7 mouse cellular contexts compared by ENCODE assay signal in the genomic region with DNA sequence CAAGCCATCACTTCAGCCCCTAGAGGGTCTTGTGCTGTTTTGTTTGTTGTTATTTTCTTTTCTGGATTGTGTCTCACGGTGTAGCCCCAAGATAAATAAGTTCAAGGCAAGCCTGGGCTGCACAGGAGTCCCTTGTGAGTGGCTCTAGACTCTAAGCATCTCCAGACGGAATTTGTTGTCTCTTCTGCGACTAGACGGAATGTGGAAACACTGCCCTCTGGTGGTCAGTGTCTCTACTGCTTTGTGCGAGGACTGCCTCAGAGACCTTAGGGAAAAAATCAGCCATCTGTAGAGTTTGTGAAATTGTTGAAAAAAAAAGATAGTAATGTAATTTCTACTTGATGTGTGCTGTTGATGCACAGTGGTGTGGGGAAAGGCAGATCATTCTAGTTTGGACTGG. TPM values are rescaled to one million over a fixed set of nuclear protein-coding genes. Genes with fewer than 3 reads are reported as not detected.
DNase-seq lines count a peak whose midpoint lies in the region; ATAC-seq and TF ChIP-seq lines count a peak whose summit lies in the region.

No protein-coding gene starts in this region.

- no peak for ATAC-seq in Patski

- CTCF ChIA-PET in Patski (lab: Charles Lee) = interaction anchor here (0.8 to 2.1 kb wide), 5 partner anchors 9 to 247 kb away, joined by 3 to 7 read pairs (median 3); no protein-coding TSS in a partner anchor

- no peak for DNase-seq in Patski (ENCODE audit: low read depth, low spot score)
- DNase-seq in c-Kit-negative CD71-positive TER-119-positive erythroid progenitor cells, embryonic 14.5 days (ENCODE audit: low read depth, low spot score) = peak; percentile 45
- DNase-seq in fibroblast of lung, adult 2 months (ENCODE audit: low read depth) = peak; percentile 36
- DNase-seq in heart, postnatal 4 days = peak; percentile 83
- DNase-seq in layer of hippocampus, adult 9-11 months = peak; percentile 53
- DNase-seq in mesoderm, embryonic 11.5 days (ENCODE audit: low read depth, low spot score) = peak; percentile 87
- peak; percentile 8 to 67 for DNase-seq in spleen, adult 18-20 months

- TF ChIP-seq CTCF in Patski (IDR thresholded peaks at IDR 0.05) = peak; percentile 94

- POLR2A ChIA-PET in Patski (lab: Charles Lee) = no interaction called here

- in situ Hi-C loops in Patski (cut with MboI; ENCODE audit: low pct_unique_long_range_greater_than_20kb) = loop anchor here (10.0 kb wide), 1 partner anchor 65 kb away; no protein-coding TSS in a partner anchor

- H3K27me3 ChIP-seq in Patski = peaks cover 3% of the 10 kb centered on the region

RNA-seq across cellular contexts. Expression of gene Arpc1a, which starts 13.9 kb away (rescaled TPM):
- polyA plus RNA-seq in Patski (2021) = 164 TPM
- 10 to 100 TPM; 71.9 to 78.2 TPM for total RNA-seq in heart, postnatal 4 days (2021)

RNA-seq across cellular contexts. Expression of gene Kpna7, which starts 14.1 kb away (rescaled TPM):
- 0.21 TPM for polyA plus RNA-seq in Patski (2021)
- total RNA-seq in heart, postnatal 4 days (2021) = not detected

RNA-seq across cellular contexts. Expression of gene 1700018F24Rik, which starts 26.9 kb away (rescaled TPM):
- not detected for polyA plus RNA-seq in Patski (2021)
- total RNA-seq in heart, postnatal 4 days (2021) = not detected

RNA-seq across cellular contexts. Expression of gene Gm4871, which starts 37.2 kb away (rescaled TPM):
- not detected for polyA plus RNA-seq in Patski (2021)
- not detected for total RNA-seq in heart, postnatal 4 days (2021)

RNA-seq across cellular contexts. Expression of gene Arpc1b, which starts 44.3 kb away (rescaled TPM):
- 707 TPM for polyA plus RNA-seq in Patski (2021)
- 100 to 1,000 TPM; 123 to 125 TPM for total RNA-seq in heart, postnatal 4 days (2021)
